Mouse (Mus musculus): Measurements from ENCODE around the gene Mobp. TPM values are rescaled to one million over a fixed set of nuclear protein-coding genes. Genes with fewer than 3 reads are reported as not detected.
"Not testable (repeated sequence)": the region's sequence is repeated elsewhere in the genome, so short reads cannot be mapped to it uniquely, and the experiment has no call there.

Gene Mobp
- not detected in 2 replicates for polyA plus RNA-seq (2015; fragmentation: Nextera tagmentation; extraction: Ambion mirVana)

DNA sequence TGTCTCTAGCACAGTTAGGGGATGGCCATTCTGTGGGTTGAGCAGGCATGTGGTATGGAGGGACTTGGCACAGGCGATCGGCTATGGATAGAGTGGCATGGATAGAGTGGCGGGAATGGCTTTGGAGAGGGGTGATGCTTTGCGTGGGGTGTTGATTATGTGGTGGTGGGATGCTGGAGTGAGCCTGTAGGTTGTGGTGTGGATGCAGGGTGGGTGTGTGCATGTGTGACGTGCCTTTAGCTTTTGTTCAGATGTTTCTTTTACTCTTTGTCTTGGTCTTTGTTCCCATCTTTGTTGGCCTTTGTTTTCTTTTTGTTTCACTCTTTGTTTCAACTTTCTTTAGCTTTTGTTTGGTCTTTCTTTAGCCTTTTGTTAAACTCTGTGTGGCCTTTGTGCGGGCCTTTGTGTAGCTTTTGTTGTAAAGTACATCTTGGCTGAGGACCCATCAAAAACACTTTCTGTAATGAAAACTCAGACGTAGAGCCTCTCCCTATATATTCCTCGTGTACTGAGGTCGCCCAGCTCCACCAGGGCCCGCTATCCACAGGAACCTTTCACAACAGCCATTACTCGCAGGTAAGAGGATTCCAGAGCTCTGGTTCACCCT lies at the start of gene Mobp:
TSS of gene Mobp (plus strand) at position 486 of the 607 bp plus-strand sequence.
- no peak within 1 kb of the TSS for H3K9ac ChIP-seq
- H3K36me3 ChIP-seq = no peaks in the 10 kb centered on the region
- H3K27ac ChIP-seq = no peak within 1 kb of the TSS
- no peak for ATAC-seq (ENCODE audit: low FRiP score, low read depth)
- no peaks in the 10 kb centered on the region for H3K4me1 ChIP-seq
- H3K4me2 ChIP-seq (replicated peaks) = no peak within 1 kb of the TSS
- H3K27me3 ChIP-seq = no peaks in the 10 kb centered on the region
- H3K4me3 ChIP-seq = no peak within 1 kb of the TSS
- H3K9me3 ChIP-seq = no peaks in the 10 kb centered on the region
- WGBS = 84% methylated on average over 11 of the region's 11 CpGs

DNA sequence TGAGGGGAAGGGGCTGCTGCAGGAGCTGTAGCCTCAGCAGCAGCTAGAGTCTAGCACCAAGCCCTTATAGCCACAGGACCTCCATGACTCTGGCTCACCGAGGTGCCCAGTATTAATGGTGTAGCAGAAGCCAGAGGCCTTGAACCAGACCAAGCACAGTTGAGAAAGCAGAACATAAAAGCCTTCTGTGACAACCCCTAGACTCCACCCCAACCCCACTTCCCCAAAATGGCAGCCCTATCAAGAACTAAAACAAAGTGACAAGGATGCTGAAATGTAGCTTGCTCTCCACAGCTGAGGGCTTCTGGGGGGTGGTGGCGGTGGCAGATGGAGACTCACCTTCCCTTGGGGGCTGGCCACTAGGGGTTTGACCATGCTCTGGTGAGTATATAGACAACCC lies 48.3 kb upstream of the Mobp start:
- no peak for ATAC-seq (ENCODE audit: low FRiP score, low read depth)
- H3K4me2 ChIP-seq (replicated peaks) = no peak overlapping the region
- peaks cover 16% of the 10 kb centered on the region for H3K9me3 ChIP-seq
- H3K4me1 ChIP-seq = no peaks in the 10 kb centered on the region
- WGBS = 86% methylated on average over 2 of the region's 2 CpGs
- H3K27me3 ChIP-seq = no peaks in the 10 kb centered on the region
- no peak overlapping the region for H3K27ac ChIP-seq
- H3K36me3 ChIP-seq = no peaks in the 10 kb centered on the region
- no peak overlapping the region for H3K4me3 ChIP-seq
- no peak overlapping the region for H3K9ac ChIP-seq

DNA sequence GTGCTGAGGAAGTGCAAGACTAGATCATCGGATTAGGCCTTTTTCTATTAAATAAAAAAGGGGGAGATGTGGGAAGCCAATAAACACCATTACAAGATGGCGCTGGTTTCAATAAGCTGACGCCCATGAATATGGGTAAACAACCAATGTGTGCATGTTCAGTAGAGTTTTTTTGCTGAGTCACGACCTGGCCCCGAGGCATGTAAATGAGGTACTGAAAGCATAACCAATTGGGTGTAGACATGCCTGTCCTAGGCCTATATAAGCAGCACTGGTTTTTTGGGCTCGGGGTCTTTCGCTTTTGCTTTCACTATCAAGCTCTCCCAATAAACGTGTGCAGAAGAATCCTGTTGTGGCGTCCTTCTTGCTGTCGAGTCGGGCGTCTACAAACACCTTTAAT lies 40.6 kb upstream of the Mobp start:
- not testable (repeated sequence) for H3K9me3 ChIP-seq; H3K27me3 ChIP-seq; H3K4me2 ChIP-seq (replicated peaks); H3K4me1 ChIP-seq; ATAC-seq (ENCODE audit: low FRiP score, low read depth); H3K9ac ChIP-seq; H3K27ac ChIP-seq; H3K36me3 ChIP-seq; H3K4me3 ChIP-seq
- 92% methylated on average over 12 of the region's 12 CpGs for WGBS

GRCm38 (mm10) chr9:120110211-120111018 lies 39.1 kb upstream of the Mobp start, which contains the start of gene Slc25a38:
Slc25a38 (plus strand) TSS chr9:120110374.
- H3K4me2 ChIP-seq (replicated peaks) = peak within 1 kb of the TSS; percentile 75
- no peaks in the 10 kb centered on the region for H3K9me3 ChIP-seq
- H3K36me3 ChIP-seq = no peaks in the 10 kb centered on the region
- WGBS = under 1% methylated on average over 62 of the region's 62 CpGs
- H3K4me3 ChIP-seq = peak within 1 kb of the TSS; percentile 87
- peaks cover 7% of the 10 kb centered on the region; the same call in 1 of the 2 replicates for H3K4me1 ChIP-seq
- H3K9ac ChIP-seq = peak within 1 kb of the TSS; percentile 75
- no peaks in the 10 kb centered on the region for H3K27me3 ChIP-seq
- H3K27ac ChIP-seq = peak within 1 kb of the TSS; percentile 94
- ATAC-seq (ENCODE audit: low FRiP score, low read depth) = peak; percentile 98

- Histone ChIP-seq H3K36me3 (no peaks in the 10 kb centered on the region), H3K4me3 (peak overlapping the region; percentile 87), H3K4me2 (replicated peaks) (peak overlapping the region; percentile 75), H3K9me3 (no peaks in the 10 kb centered on the region), H3K4me1 (peaks cover 7% of the 10 kb centered on the region; the same call in 1 of the 2 replicates), H3K27ac (peak overlapping the region; percentile 94), H3K9ac (peak overlapping the region; percentile 75; the same call in 1 of the 2 replicates), H3K27me3 (no peaks in the 10 kb centered on the region)
- WGBS = 82% methylated on average over 15 of the region's 15 CpGs
- no peak for ATAC-seq (ENCODE audit: low FRiP score, low read depth)
These were observed 38.2 kb upstream of the Mobp start for GRCm38 (mm10) chr9:120111156-120111945.

DNA sequence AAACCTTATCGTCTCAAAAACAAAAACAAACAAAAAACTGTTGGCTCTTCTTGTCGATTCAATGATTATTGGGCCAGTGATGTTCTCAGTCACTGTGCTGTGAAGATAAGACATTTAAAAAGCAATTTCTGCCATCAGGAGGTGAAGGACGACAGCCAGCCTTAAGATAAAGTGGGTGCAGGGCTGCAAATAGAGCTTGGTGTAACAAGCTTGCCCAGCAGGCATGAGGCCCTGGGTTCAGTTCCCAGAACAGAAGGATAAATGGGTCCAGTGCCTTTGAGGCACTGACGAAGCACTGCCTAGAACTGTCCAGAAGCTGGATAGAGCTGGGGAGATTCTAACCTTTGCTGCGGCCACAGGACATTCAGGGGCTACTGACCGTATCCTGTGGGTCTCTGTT lies 37.0 kb upstream of the Mobp start:
- Histone ChIP-seq H3K27me3 (no peaks in the 10 kb centered on the region), H3K9me3 (no peaks in the 10 kb centered on the region), H3K4me1 (peaks cover 7% of the 10 kb centered on the region; the same call in 1 of the 2 replicates), H3K36me3 (peaks cover 10% of the 10 kb centered on the region), H3K27ac (no peak overlapping the region), H3K9ac (no peak overlapping the region), H3K4me2 (replicated peaks) (no peak overlapping the region), H3K4me3 (no peak overlapping the region)
- no peak for ATAC-seq (ENCODE audit: low FRiP score, low read depth)
- WGBS = 90% methylated on average over 6 of the region's 6 CpGs

DNA sequence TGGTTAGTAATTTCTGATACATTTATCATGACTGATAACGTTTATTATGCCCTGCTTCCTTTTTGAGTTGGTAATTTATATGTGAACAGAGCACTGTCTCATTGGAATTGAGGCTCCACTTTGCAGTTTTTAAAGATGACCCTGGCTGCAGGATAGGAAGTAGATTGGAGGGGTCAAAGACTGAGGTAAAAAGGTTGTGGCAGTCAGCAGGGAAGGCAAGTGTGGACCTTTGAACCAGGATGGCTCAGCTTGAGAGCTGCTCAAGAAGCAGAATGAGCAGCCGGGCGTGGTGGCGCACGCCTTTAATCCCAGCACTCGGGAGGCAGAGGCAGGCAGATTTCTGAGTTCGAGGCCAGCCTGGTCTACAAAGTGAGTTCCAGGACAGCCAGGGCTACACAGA lies 36.1 kb upstream of the Mobp start:
- ATAC-seq (ENCODE audit: low FRiP score, low read depth) = no peak
- Histone ChIP-seq H3K4me3 (no peak overlapping the region), H3K36me3 (peaks cover 19% of the 10 kb centered on the region), H3K9me3 (no peaks in the 10 kb centered on the region), H3K4me2 (replicated peaks) (no peak overlapping the region), H3K4me1 (peaks cover 7% of the 10 kb centered on the region; the same call in 1 of the 2 replicates), H3K9ac (no peak overlapping the region), H3K27me3 (no peaks in the 10 kb centered on the region), H3K27ac (no peak overlapping the region)
- WGBS = 98% methylated on average over 7 of the region's 7 CpGs

- Histone ChIP-seq H3K4me1 (peaks cover 7% of the 10 kb centered on the region; the same call in 1 of the 2 replicates), H3K4me2 (replicated peaks) (no peak overlapping the region), H3K4me3 (no peak overlapping the region), H3K9me3 (no peaks in the 10 kb centered on the region), H3K36me3 (peaks cover 26% of the 10 kb centered on the region), H3K27ac (no peak overlapping the region), H3K9ac (no peak overlapping the region), H3K27me3 (no peaks in the 10 kb centered on the region)
- ATAC-seq (ENCODE audit: low FRiP score, low read depth) = no peak
- 90% methylated on average over 17 of the region's 17 CpGs for WGBS
These were observed 35.3 kb upstream of the Mobp start for GRCm38 (mm10) chr9:120114051-120114788.

DNA sequence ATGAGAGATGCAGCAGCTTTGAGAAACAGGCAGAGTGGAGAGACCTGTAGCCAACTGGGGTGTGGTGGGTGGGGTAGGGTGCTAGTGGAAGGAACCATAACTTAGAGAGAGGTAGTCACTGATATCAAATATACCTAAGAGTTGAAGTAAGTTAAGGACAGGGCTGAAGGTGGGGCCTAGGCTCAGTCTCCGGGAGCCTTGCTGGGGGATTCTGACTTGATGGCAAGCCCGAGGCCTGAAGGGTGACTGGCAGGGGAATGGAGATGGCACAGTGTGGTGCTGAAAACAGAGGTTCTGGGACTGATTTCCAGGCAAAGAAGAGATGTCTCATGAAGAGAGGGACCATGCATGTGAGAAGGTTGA lies 34.7 kb upstream of the Mobp start:
- 91% methylated on average over 2 of the region's 2 CpGs for WGBS
- peaks cover 32% of the 10 kb centered on the region for H3K36me3 ChIP-seq
- H3K4me1 ChIP-seq = peaks cover 7% of the 10 kb centered on the region; the same call in 1 of the 2 replicates
- H3K9me3 ChIP-seq = no peaks in the 10 kb centered on the region
- no peak overlapping the region for H3K4me2 ChIP-seq (replicated peaks)
- H3K4me3 ChIP-seq = no peak overlapping the region
- no peak overlapping the region for H3K27ac ChIP-seq
- H3K9ac ChIP-seq = 0 out of 2 replicates have a peak overlapping the region, but pooled peaks have one; percentile 4
- ATAC-seq (ENCODE audit: low FRiP score, low read depth) = no peak
- no peaks in the 10 kb centered on the region for H3K27me3 ChIP-seq

DNA sequence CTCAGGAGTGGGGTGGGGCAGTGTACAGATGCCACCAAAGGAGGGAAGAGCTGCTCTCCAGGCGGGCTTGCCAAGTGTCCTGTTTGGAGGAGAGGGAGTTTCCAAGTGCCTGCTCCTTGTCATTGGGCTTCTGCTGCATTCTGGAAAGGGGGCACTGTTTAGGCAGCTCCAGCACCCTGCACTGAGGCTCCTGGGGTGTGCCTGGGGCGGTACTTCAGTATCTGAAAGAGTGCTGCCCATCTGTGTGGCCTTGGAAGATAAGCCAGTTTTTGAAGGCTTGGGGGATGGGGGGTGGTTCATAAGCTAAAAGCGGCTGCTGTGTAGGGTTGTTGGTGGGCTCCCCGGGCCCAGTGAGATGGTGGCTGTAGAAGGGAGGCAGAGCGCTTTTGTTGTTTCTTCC lies 33.9 kb upstream of the Mobp start:
- 85% methylated on average over 5 of the region's 5 CpGs for WGBS
- no peak overlapping the region for H3K4me3 ChIP-seq
- no peak overlapping the region; the same call in 1 of the 2 replicates for H3K9ac ChIP-seq
- H3K36me3 ChIP-seq = peaks cover 40% of the 10 kb centered on the region
- no peak overlapping the region for H3K4me2 ChIP-seq (replicated peaks)
- H3K4me1 ChIP-seq = peaks cover 7% of the 10 kb centered on the region; the same call in 1 of the 2 replicates
- H3K27me3 ChIP-seq = no peaks in the 10 kb centered on the region
- H3K27ac ChIP-seq = no peak overlapping the region
- no peaks in the 10 kb centered on the region for H3K9me3 ChIP-seq
- no peak for ATAC-seq (ENCODE audit: low FRiP score, low read depth)

DNA sequence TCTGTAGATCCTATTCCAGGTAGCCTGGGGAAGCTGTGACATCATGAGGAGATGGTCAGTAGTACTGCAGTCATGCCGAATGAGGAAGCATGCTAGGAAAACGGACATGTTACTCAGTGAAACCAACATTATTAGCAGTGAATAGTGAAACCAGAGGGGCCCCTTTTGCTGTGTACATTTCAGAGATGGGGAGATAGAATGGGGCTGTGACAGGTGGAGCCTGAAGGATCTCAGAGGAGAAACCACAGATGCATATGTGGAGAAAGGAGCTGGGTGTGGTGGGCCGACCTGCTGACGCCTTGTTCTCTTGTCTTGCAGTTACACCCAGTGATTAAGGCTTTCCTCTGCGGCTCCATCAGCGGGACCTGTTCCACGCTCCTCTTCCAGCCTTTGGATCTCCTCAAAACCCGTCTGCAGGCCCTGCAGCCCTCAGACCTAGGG lies 33.3 kb upstream of the Mobp start:
- Histone ChIP-seq H3K4me1 (peaks cover 4% of the 10 kb centered on the region; the same call in 1 of the 2 replicates), H3K4me3 (no peak overlapping the region), H3K27me3 (no peaks in the 10 kb centered on the region), H3K9me3 (no peaks in the 10 kb centered on the region), H3K36me3 (peaks cover 46% of the 10 kb centered on the region), H3K27ac (no peak overlapping the region), H3K9ac (no peak overlapping the region; the same call in 1 of the 2 replicates), H3K4me2 (replicated peaks) (no peak overlapping the region)
- WGBS = 84% methylated on average over 8 of the region's 8 CpGs
- no peak for ATAC-seq (ENCODE audit: low FRiP score, low read depth)
